18 mouse cellular contexts compared by ENCODE assay signal in the genomic region with DNA sequence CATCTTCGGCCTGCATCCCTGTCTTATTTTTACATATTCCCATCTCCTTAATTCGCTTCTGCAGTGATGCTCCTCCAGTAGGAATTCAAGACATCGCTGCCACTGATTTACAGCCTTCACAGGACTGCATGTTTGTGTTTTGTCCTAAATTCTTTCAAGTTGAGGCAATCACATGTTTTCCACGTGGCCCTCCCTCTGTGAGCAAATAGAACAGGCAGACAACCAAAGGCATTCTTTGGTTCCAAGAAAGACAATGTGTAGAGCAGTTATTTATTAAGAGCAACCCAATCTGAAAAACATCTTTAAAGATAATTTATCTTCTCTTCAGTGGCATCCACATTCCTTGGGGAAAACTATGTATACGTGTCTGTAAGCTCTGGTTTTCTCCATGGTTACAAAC.
DNase-seq lines count a peak whose midpoint lies in the region; ATAC-seq and TF ChIP-seq lines count a peak whose summit lies in the region.
"Had no signal": no experiment of that assay in that cellular context is flagged by ENCODE, and none has a peak within 500 bp of the region (broad histone marks: within the 10 kb centered on the region; RNA-seq: fewer than 3 reads in every experiment).

No protein-coding gene starts in this region.

- no peaks in the 10 kb centered on the region for H3K27me3 ChIP-seq in kidney, postnatal 0 days (ENCODE audit: insufficient read depth, low read length)
- H3K27me3 ChIP-seq in midbrain, embryonic 13.5 days = no peaks in the 10 kb centered on the region
- H3K27me3 ChIP-seq: forebrain, embryonic 13.5 days; hindbrain, embryonic 12.5 days had no signal

- no peak for TF ChIP-seq CTCF in kidney, postnatal 0 days (IDR thresholded peaks at IDR 0.05; ENCODE audit: low read depth)

- peak; percentile 18 for DNase-seq in embryo, embryonic 10.5 days (ENCODE audit: low spot score)
- no peak for DNase-seq in embryo, embryonic 11 days
- DNase-seq in kidney, postnatal 0 days (ENCODE audit: low spot score) = peak; percentile 62
- no peak for DNase-seq in kidney, adult 8-10 months
- peak; percentile 7 for DNase-seq in NIH3T3 (ENCODE audit: low read depth)
- DNase-seq in lung, postnatal 36 days = peak; percentile 5
- DNase-seq in left cerebral cortex, adult 8-10 months (ENCODE audit: low spot score in 2 of 2) = no peak
- DNase-seq: adrenal gland, adult 8-10 months; cerebellum, adult 11 months; cerebellum, postnatal 25 days; layer of hippocampus, adult 9-11 months; thymus, postnatal 25 days had no signal

- H3K36me3 ChIP-seq in kidney, postnatal 0 days (ENCODE audit: insufficient read depth, low read length) = no peaks in the 10 kb centered on the region
- no peaks in the 10 kb centered on the region for H3K36me3 ChIP-seq in midbrain, embryonic 13.5 days
- H3K36me3 ChIP-seq: hindbrain, embryonic 12.5 days had no signal

- H3K27ac ChIP-seq in kidney, postnatal 0 days = no peak overlapping the region
- no peak overlapping the region for H3K27ac ChIP-seq in midbrain, embryonic 13.5 days
- H3K27ac ChIP-seq: forebrain, embryonic 13.5 days; hindbrain, embryonic 12.5 days had no signal

- H3K4me2 ChIP-seq in kidney, postnatal 0 days (ENCODE audit: low read length) = no peak overlapping the region
- H3K4me2 ChIP-seq in midbrain, embryonic 13.5 days (replicated peaks) = no peak overlapping the region
- H3K4me2 ChIP-seq: forebrain, embryonic 13.5 days; hindbrain, embryonic 12.5 days; liver, embryonic 11.5 days; midbrain, embryonic 11.5 days had no signal

- H3K9me3 ChIP-seq in kidney, postnatal 0 days (replicated peaks; ENCODE audit: low read length) = no peaks in the 10 kb centered on the region
- H3K9me3 ChIP-seq in midbrain, embryonic 13.5 days = no peaks in the 10 kb centered on the region
- H3K9me3 ChIP-seq: hindbrain, embryonic 12.5 days had no signal

- 59% methylated on average over 5 of the region's 5 CpGs for WGBS in kidney, postnatal 0 days
- WGBS in midbrain, embryonic 13.5 days = 79% methylated on average over 5 of the region's 5 CpGs

- no peak for ATAC-seq in kidney, postnatal 0 days (replicated peaks; ENCODE audit: low FRiP score, low read depth)
- ATAC-seq in midbrain, embryonic 13.5 days = no peak
- ATAC-seq: forebrain, embryonic 13.5 days; intestine, embryonic 16.5 days had no signal

- no peak overlapping the region for H3K4me3 ChIP-seq in kidney, postnatal 0 days (replicated peaks; ENCODE audit: low read depth, low read length)
- H3K4me3 ChIP-seq in midbrain, embryonic 13.5 days (replicated peaks) = no peak overlapping the region
- H3K4me3 ChIP-seq: forebrain, embryonic 13.5 days; hindbrain, embryonic 12.5 days had no signal

- H3K4me1 ChIP-seq in kidney, postnatal 0 days (replicated peaks; ENCODE audit: insufficient read depth, low read length) = no peaks in the 10 kb centered on the region
- H3K4me1 ChIP-seq in midbrain, embryonic 13.5 days (replicated peaks) = peaks cover 12% of the 10 kb centered on the region
- H3K4me1 ChIP-seq: forebrain, embryonic 13.5 days; hindbrain, embryonic 12.5 days had no signal

- no peak overlapping the region for H3K9ac ChIP-seq in kidney, postnatal 0 days (ENCODE audit: low read depth, low read length)
- no peak overlapping the region for H3K9ac ChIP-seq in midbrain, embryonic 13.5 days (replicated peaks)
- H3K9ac ChIP-seq: forebrain, embryonic 13.5 days; hindbrain, embryonic 12.5 days had no signal

Comparison
In these comparisons a context has a peak if more than half of its experiments do, and no peak if none do; other contexts are left out.
1. DNase-seq: peak in embryo, embryonic 10.5 days (single experiment), kidney, postnatal 0 days (single experiment), NIH3T3 (single experiment) and lung, postnatal 36 days (single experiment); none in embryo, embryonic 11 days (single experiment), kidney, adult 8-10 months (0 of 2) and left cerebral cortex, adult 8-10 months (0 of 2).